Mouse (Mus musculus) forebrain, embryonic 14.5 days (tissue): ENCODE measurements around the gene Olfr1217. TPM values are rescaled to one million over a fixed set of nuclear protein-coding genes. Genes with fewer than 3 reads are reported as not detected.

Experiments
- polyA plus RNA-seq: library from polyadenylated mRNA; unstranded; fragments of >200 nt; fragmentation: Nextera tagmentation; extraction: Ambion mirVana; gene quantifications from 2 replicates; pipeline ENCODE4 v1.2.1, GENCODE M21; 2014

Olfr1217 gene
- polyA plus RNA-seq, 1 experiment from 2014 or later = not detected

Other genes with a start within 250 kb of the Olfr1217 start
- not detected in 2 replicates for gene Olfr1201, start 239.0 kb downstream of the Olfr1217 start, polyA plus RNA-seq
- not detected in 2 replicates for gene Olfr1202, start 217.6 kb downstream of the Olfr1217 start, polyA plus RNA-seq
- gene Olfr1205, start 202.3 kb downstream of the Olfr1217 start, polyA plus RNA-seq = not detected in 2 replicates
- not detected in 2 replicates for gene Olfr1204, start 182.8 kb downstream of the Olfr1217 start, polyA plus RNA-seq
- gene Olfr1206, start 168.8 kb downstream of the Olfr1217 start, polyA plus RNA-seq = not detected in 2 replicates
- gene Olfr1208, start 129.8 kb downstream of the Olfr1217 start, polyA plus RNA-seq = not detected in 2 replicates
- gene Olfr1209, start 116.9 kb downstream of the Olfr1217 start, polyA plus RNA-seq = not detected in 2 replicates
- not detected in 2 replicates for gene Olfr1211, start 94.0 kb downstream of the Olfr1217 start, polyA plus RNA-seq
- not detected in 2 replicates for gene Olfr1212, start 78.1 kb downstream of the Olfr1217 start, polyA plus RNA-seq
- gene Gm13762, start 51.8 kb downstream of the Olfr1217 start, polyA plus RNA-seq = not detected in 2 replicates
- gene Olfr1214, start 39.4 kb downstream of the Olfr1217 start, polyA plus RNA-seq = not detected in 2 replicates
- gene Olfr1215, start 25.1 kb downstream of the Olfr1217 start, polyA plus RNA-seq = not detected in 2 replicates
- gene Olfr1216, start 13.7 kb downstream of the Olfr1217 start, polyA plus RNA-seq = not detected in 2 replicates
- not detected in 2 replicates for gene Olfr1218, start 29.1 kb upstream of the Olfr1217 start, polyA plus RNA-seq
- not detected in 2 replicates for gene Olfr1219, start 51.4 kb upstream of the Olfr1217 start, polyA plus RNA-seq
- not detected in 2 replicates for gene Olfr1220, start 74.8 kb upstream of the Olfr1217 start, polyA plus RNA-seq
- gene Olfr1221, start 85.2 kb upstream of the Olfr1217 start, polyA plus RNA-seq = not detected in 2 replicates
- not detected in 2 replicates for gene Olfr1222, start 101.0 kb upstream of the Olfr1217 start, polyA plus RNA-seq
- gene Olfr1223, start 119.5 kb upstream of the Olfr1217 start, polyA plus RNA-seq = not detected in 2 replicates
- gene Olfr1224-ps1, start 132.0 kb upstream of the Olfr1217 start, polyA plus RNA-seq = not detected in 2 replicates
- gene Olfr1225, start 142.6 kb upstream of the Olfr1217 start, polyA plus RNA-seq = not detected in 2 replicates
- not detected in 2 replicates for gene Olfr1226, start 168.0 kb upstream of the Olfr1217 start, polyA plus RNA-seq
- not detected in 2 replicates for gene Olfr1228, start 222.0 kb upstream of the Olfr1217 start, polyA plus RNA-seq